Mouse (Mus musculus): Measurements from ENCODE around the gene Capn9.

Capn9 gene

GRCm38 (mm10) chr8:124556658-124557057 lies 19.3 kb upstream of the Capn9 start:
- no peak for TF ChIP-seq GATA4 (IDR thresholded peaks at IDR 0.05; ENCODE audit: insufficient replicate concordance, low read length)

DNA sequence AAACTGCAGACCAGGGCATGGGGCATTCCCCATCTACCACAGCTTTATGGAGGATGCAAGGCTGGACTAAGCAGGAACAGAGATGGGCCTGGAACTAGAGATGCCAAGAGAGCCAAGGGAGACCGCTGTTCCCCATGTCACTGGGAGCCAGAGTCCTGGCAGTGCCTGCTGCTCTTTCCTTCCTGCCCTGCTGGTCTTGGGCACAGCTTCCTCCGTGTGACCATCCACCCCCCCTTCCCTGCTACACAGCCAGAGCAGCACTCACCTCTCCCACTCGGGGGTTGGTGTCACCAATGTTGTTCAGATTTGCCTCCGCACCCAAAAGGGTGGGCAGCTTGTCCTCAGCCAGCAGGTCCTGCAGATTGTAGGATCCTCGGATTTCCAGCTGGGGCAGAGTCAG lies 18.4 kb upstream of the Capn9 start:
- no peak for TF ChIP-seq GATA4 (IDR thresholded peaks at IDR 0.05; ENCODE audit: insufficient replicate concordance, low read length)

DNA sequence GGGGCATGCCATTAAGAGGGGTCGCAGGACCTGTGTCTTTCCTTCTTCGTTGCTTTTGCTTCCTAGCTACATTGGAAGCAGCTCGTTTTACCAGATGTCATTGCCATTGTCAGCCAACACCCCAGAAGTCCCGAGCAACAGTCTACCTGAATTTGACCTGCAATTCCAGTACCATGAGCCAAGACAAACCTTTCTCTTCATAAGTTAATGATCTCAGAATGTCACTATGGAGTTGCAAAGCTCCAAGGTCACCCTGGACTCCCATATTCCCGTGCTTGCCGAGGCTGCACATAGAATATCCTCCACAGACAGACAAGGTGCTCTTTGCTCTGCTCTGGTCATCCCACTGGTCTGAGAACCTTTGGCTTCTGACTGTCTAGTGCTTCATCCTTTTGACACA lies 8.8 kb upstream of the Capn9 start:
- TF ChIP-seq GATA4 (IDR thresholded peaks at IDR 0.05; ENCODE audit: insufficient replicate concordance, low read length): no peak

- TF ChIP-seq GATA4 (IDR thresholded peaks at IDR 0.05; ENCODE audit: insufficient replicate concordance, low read length): no peak
Observed at GRCm38 (mm10) chr8:124567584-124567983, 8.3 kb upstream of the Capn9 start.

DNA sequence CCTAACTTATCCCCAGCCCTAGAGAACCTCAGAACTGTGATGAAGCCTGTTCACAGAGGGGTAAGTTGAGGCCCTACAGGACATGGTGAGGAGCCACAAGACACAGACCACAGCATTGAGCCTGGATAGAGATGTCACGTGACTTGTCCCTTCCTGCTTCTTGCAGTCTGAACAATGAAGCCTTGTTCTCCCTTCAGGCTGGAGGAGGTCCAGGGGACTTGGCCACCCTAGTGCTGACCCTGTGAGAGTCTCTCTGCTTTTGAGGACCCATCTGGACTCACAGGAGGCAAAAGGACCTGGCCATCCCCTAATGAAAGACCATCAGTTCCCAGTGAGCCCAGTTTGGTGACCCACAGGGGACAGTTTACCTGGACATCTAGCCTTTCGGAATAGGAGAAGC lies 6.8 kb upstream of the Capn9 start:
- TF ChIP-seq GATA4 (IDR thresholded peaks at IDR 0.05; ENCODE audit: insufficient replicate concordance, low read length): no peak

- TF ChIP-seq GATA4 (IDR thresholded peaks at IDR 0.05; ENCODE audit: insufficient replicate concordance, low read length): no peak
Observed at GRCm38 (mm10) chr8:124569593-124569992, 6.3 kb upstream of the Capn9 start, which contains the start of gene Agt. TSS of gene Agt (minus strand) at chr8:124569706.

GRCm38 (mm10) chr8:124571732-124572429 lies 4.0 kb upstream of the Capn9 start:
- peak; percentile 74; the same call in 1 of the 2 replicates for TF ChIP-seq GATA4 (IDR thresholded peaks at IDR 0.05; ENCODE audit: insufficient replicate concordance, low read length)

- no peak for TF ChIP-seq GATA4 (IDR thresholded peaks at IDR 0.05; ENCODE audit: insufficient replicate concordance, low read length)
Observed at GRCm38 (mm10) chr8:124572430-124572775, 3.5 kb upstream of the Capn9 start.

DNA sequence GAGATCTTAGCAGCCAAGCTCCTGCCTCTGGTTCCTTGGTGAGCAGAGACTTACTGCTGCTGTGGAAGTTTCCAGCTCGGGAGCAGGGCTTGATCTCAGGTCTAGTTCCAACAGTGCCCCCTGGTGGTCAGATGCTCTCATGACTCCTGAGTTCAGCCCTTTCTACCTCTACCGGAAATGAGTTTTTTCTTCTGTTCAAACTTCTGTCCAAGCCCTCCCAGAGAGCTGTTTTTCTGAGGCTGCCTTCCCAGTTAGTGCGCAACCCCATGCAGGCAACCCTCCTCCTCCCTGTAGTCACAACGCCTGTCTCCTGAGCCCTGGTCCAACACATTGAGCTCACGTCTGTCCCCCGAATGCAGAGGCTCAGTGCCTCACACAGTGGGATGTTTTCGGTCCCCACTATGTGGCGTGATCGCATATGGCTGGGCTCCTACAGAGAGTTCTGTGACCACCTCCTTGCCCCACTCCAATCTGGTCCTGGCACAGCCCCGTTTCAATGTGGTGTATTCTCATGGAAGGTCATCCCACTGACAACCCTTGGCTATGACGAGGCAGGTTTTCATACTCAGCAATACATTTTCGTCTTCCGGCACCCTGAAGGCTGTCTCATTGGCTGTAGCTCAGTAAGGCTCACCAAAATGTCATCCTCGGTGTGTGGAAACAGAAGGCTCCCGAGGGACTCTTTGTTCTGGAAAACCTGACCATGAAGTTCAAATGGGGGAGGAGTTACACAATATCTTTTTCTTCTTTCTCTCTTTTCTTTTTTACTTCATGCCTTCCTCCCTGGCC lies 2.2 kb upstream of the Capn9 start:
- TF ChIP-seq GATA4 (IDR thresholded peaks at IDR 0.05; ENCODE audit: insufficient replicate concordance, low read length): no peak

GRCm38 (mm10) chr8:124576751-124577150 lies 840 bp downstream of the Capn9 start:
- no peak for TF ChIP-seq GATA4 (IDR thresholded peaks at IDR 0.05; ENCODE audit: insufficient replicate concordance, low read length)

DNA sequence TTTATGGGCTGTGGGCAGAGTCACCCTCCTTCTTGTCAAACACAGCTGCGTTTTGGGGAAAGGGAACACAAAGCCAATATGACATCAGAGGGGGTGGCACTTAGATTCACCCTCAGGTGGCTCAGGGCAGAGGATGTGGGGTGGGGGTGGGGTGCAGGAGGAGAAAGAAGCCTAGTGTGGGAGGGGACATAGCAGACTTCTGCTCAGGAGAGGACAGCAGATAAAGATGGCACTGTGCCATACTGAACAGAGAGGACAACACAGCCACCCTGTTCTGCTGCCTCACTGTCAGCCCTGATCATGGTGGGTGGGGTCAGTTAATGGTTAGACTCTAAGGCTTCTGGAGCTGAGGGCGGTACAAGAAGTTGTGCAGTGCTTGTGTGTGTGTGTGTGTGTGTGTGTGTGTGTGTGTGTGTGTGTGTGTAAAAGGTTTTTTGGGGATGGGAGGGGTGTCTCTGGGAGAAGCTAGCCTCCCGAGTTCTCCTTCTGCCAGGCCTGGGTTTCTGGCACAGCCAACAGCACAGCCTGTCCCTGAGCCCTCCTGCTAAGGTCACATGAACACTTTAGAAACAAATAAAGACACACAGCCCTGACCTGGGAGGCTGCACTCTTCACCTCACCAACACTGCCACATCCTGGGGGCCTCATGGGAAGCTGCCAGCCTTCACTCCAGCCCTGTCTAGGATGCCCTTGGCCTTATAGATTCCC lies 10.0 kb downstream of the Capn9 start:
- no peak for TF ChIP-seq GATA4 (IDR thresholded peaks at IDR 0.05; ENCODE audit: insufficient replicate concordance, low read length)

DNA sequence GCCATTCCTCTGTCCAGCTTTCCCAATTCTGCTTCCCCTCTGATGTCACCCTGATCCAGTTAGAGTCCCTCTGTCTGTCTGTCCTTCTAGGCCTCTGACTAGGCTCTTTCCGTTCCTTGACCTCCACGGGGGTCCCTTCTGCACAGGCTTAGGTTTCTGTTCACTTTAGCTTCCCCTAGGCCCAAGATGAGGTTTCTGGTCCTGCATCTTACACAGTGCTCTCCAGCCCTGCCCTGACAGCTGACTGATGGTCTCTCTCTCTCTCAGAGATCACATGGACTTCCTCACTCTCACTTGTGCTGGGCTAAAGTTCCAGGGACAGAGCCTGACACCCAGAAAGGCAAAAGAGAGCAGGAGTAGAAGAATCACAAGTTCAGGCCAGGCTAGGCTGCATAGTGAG lies 10.6 kb downstream of the Capn9 start:
- no peak for TF ChIP-seq GATA4 (IDR thresholded peaks at IDR 0.05; ENCODE audit: insufficient replicate concordance, low read length)

DNA sequence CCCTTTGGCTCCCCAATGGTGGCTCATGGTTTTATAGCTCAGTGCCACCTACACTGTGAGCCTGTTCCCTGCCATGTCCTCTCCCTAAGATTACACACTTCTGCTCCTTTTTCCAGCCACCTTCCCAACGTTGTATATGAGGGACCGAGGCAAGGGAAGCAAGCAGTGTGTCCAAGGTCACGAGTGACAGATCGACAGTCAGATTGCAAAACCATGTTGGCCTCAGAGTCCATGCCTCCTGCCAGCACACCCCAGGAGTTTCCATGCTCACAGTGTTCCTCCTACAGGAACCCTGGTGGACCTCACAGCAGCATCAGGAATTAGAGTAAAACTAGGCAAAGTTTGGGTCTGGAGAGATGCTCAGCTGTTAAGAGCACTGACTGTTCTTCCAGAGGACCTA lies 13.5 kb downstream of the Capn9 start:
- no peak for TF ChIP-seq GATA4 (IDR thresholded peaks at IDR 0.05; ENCODE audit: insufficient replicate concordance, low read length)

DNA sequence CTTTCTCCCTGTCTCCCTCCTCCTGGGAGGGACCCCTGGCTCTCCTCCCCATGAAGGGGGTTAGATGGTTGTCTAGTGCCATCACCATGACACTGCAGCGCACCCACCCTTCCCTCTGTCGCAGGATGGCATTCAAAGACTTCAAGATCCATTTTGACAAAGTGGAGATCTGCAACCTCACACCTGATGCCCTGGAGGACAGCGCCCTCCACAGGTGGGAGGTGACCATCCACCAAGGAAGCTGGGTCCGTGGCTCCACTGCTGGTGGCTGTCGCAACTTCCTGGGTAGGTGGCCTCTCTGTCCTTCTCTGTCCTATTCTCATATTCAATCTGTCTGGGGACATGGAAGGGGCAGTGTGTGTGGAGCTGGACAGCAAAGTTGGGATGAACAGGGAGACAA lies 28.2 kb downstream of the Capn9 start:
- TF ChIP-seq GATA4 (IDR thresholded peaks at IDR 0.05; ENCODE audit: insufficient replicate concordance, low read length): no peak

- TF ChIP-seq GATA4 (IDR thresholded peaks at IDR 0.05; ENCODE audit: insufficient replicate concordance, low read length): no peak
Observed at GRCm38 (mm10) chr8:124608239-124608971, 32.5 kb downstream of the Capn9 start.

Data from liver, adult (tissue).